Mouse (Mus musculus) cerebellum, adult 2 months (tissue): ENCODE results near the gene Arpc2. TPM values are rescaled to one million over a fixed set of nuclear protein-coding genes. Genes with fewer than 3 reads are reported as not detected.

Source experiments
- DNase-seq, 2 experiments: peaks; one replicate each; pipeline ENCODE4 v3.0.0; 2021
- H3K27ac ChIP-seq: fragments of 200-500 bp; 2 replicates; pipeline ENCODE4 v1.5.1; 2012; ENCODE audit warnings: low read length, control low read depth, inconsistent platforms; ENCODE audit not compliant: insufficient read depth
- H3K27me3 ChIP-seq: fragments of 200-500 bp; 2 replicates; pipeline ENCODE4 v1.6.1; 2012; ENCODE audit warnings: inconsistent platforms, mild to moderate bottlenecking, low read length, moderate library complexity; ENCODE audit not compliant: control insufficient read depth, insufficient read depth
- H3K4me1 ChIP-seq: fragments of 200-500 bp; 2 replicates; pipeline ENCODE4 v1.6.1; 2011; ENCODE audit warnings: low read length; ENCODE audit not compliant: control insufficient read depth, insufficient read depth
- H3K4me3 ChIP-seq: fragments of 200-500 bp; replicated peaks from 2 replicates; pipeline ENCODE3; 2011; ENCODE audit warnings: mild to moderate bottlenecking, low read depth, low read length, control low read depth; ENCODE audit not compliant: insufficient read depth
- CTCF ChIP-seq: fragments of 200-500 bp; IDR thresholded peaks from 2 replicates; pipeline ENCODE4 v1.5.1; 2011; ENCODE audit warnings: low read depth, mild to moderate bottlenecking, control low read depth, low read length, moderate library complexity, borderline replicate concordance; ENCODE audit not compliant: insufficient read depth
- POLR2A ChIP-seq: fragments of 200-500 bp; IDR thresholded peaks from 2 replicates; pipeline ENCODE4 v1.6.1; 2011; ENCODE audit warnings: low read length, control low read depth, borderline replicate concordance; ENCODE audit not compliant: insufficient read depth
- WGBS: fragments of 180-500 bp; shearing (Covaris S2); methylation state at CpG from one replicate; pipeline ENCODE4 v1.1.7; 2018; 5-methylcytosine and 5-hydroxymethylcytosine counted together
- polyA plus RNA-seq: library from polyadenylated mRNA; depleted of rRNA; stranded (reverse); fragments of >200 nt; gene quantifications from 2 replicates; pipeline ENCODE4 v1.2.3, GENCODE M21; 2012

The Arpc2 gene
- polyA plus RNA-seq, 1 experiment, result 146 TPM

- Histone ChIP-seq H3K27me3 (no peaks in the 10 kb centered on the region), H3K27ac (no peak overlapping the region), H3K4me3 (no peak overlapping the region), H3K4me1 (no peaks in the 10 kb centered on the region)
- TF ChIP-seq CTCF, result no peak
- no peak for TF ChIP-seq POLR2A
- WGBS, result 76% methylated on average over 7 of the region's 7 CpGs
- no peak for DNase-seq
Measured at GRCm38 (mm10) chr1:74201048-74201844, 34.6 kb upstream of the Arpc2 start.

GRCm38 (mm10) chr1:74203457-74203856 lies 32.4 kb upstream of the Arpc2 start:
- Histone ChIP-seq H3K4me1 (no peaks in the 10 kb centered on the region), H3K4me3 (no peak overlapping the region), H3K27ac (no peak overlapping the region), H3K27me3 (no peaks in the 10 kb centered on the region)
- DNase-seq, result no peak
- WGBS, result 68% methylated on average over 5 of the region's 5 CpGs
- TF ChIP-seq POLR2A (no peak), CTCF (no peak)

DNA sequence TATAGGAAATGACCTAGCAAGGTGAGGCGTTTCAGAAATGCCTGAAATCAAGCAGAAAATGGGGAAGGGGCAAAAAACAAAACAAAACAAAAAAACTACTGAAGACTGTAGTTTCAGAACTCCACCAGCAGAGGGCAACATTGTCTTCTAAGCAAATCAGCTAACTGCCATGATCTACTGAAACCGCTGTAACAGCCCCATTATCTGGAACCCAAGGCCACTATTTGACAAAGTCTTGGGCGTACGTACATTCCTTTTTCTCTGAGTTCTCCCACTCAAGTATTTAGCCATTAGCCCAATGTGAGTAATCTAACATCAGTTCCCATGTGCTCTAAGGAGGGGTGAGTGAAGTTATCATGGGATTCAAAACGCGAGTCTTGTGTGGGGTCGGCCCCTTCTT lies 30.0 kb upstream of the Arpc2 start:
- H3K27me3 ChIP-seq, result no peaks in the 10 kb centered on the region
- peak; percentile 12 to 23 for DNase-seq
- no peak overlapping the region for H3K27ac ChIP-seq
- H3K4me1 ChIP-seq, result no peaks in the 10 kb centered on the region
- no peak overlapping the region for H3K4me3 ChIP-seq
- WGBS, result 63% methylated on average over 7 of the region's 7 CpGs
- TF ChIP-seq CTCF, result no peak; the same call in 1 of the 2 replicates
- no peak for TF ChIP-seq POLR2A

DNA sequence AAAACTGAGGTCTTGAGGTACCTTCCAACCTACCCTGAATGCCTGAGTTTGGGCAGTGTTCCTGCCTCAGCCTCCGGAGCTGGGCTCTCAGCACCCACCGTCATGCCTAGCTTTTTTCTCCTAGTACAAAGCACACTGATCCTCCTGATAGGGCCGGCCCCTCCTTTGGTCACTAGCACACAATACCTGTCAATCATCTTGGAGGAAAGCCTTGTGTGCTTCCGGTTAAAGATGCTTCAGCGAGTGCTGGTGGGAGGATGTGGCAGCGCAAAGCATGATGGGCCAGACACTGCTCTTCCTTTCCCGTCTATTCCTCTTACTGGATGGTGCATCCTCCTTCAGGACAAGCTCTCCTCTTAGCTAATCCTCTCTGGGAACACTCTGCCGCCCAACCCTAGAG lies 29.2 kb upstream of the Arpc2 start:
- 64% methylated on average over 8 of the region's 8 CpGs for WGBS
- no peak overlapping the region for H3K27ac ChIP-seq
- no peak overlapping the region for H3K4me3 ChIP-seq
- no peaks in the 10 kb centered on the region for H3K27me3 ChIP-seq
- no peaks in the 10 kb centered on the region for H3K4me1 ChIP-seq
- DNase-seq, result no peak
- TF ChIP-seq POLR2A (no peak), CTCF (no peak)

DNA sequence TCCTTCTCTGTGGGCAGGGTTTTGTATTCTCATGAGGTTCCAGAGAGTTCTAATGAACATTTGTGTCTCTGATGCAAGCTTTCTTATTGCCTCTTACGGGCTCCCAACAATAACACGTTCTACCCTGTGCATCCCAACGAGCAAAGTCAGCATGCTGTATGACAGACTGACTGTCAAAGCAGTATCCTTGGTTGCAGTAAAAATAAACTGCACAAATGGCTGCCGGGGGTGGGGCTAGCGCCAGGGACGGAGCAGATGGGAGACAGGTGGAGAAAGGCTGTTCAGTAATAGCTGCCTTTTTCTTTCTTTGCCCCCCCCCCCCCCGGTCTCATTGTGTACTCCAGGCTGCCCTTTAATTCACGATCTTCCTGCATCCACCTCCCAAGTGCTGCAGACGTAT lies 28.0 kb upstream of the Arpc2 start:
- Histone ChIP-seq H3K4me3 (no peak overlapping the region), H3K4me1 (no peaks in the 10 kb centered on the region), H3K27me3 (no peaks in the 10 kb centered on the region), H3K27ac (no peak overlapping the region)
- whole genome bisulfite sequencing, result 23% methylated on average over 9 of the region's 9 CpGs
- peak; percentile 11 to 20 for DNase-seq
- TF ChIP-seq CTCF (no peak), POLR2A (no peak)

DNA sequence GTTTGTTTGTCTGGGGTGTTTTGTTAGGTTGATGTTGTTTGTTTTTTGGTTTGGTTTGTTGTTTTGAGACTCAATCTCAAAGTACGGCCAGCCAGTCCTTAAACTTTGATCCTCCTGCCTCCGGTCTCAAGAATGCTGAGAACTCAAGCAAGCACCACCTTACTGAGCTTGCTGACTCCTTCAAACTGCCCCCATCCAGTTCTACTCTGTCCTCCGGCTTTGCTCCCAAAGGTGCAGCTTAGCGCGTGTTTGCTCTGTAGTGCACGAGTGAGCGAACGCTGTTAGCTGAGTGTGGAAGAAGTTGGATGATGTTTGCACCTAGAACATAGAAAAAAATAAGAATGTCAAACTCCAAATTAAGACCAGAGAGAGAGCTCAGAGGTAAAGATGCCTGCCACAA lies 26.9 kb upstream of the Arpc2 start:
- Histone ChIP-seq H3K4me1 (no peaks in the 10 kb centered on the region), H3K27ac (no peak overlapping the region), H3K4me3 (no peak overlapping the region), H3K27me3 (no peaks in the 10 kb centered on the region)
- no peak for DNase-seq
- TF ChIP-seq CTCF (no peak), POLR2A (no peak)
- WGBS, result 93% methylated on average over 8 of the region's 8 CpGs

DNA sequence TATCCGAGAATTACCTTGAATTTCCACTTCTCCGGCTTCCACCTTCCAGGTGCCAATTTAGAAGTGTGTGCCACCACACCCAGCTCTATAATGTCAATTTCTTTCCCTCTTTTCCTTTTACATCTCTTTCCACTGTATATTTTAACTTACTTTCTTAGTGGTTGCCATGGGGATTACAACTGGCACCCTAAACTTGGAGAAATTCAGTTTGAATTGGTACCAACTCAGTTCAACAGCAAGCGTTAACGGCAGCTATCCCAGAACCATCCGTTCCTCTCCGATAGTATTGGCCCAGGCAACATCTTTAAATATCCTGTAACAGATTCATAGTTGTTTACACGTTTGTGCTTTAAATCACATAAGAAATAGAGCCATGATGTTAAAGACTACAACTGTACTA lies 16.0 kb upstream of the Arpc2 start:
- Histone ChIP-seq H3K4me1 (no peaks in the 10 kb centered on the region), H3K27me3 (no peaks in the 10 kb centered on the region), H3K4me3 (no peak overlapping the region), H3K27ac (no peak overlapping the region)
- TF ChIP-seq POLR2A (no peak), CTCF (no peak)
- WGBS, result 82% methylated on average over 7 of the region's 7 CpGs
- DNase-seq, result no peak

- WGBS, result 85% methylated on average over 7 of the region's 7 CpGs
- H3K27me3 ChIP-seq, result no peaks in the 10 kb centered on the region
- no peaks in the 10 kb centered on the region for H3K4me1 ChIP-seq
- no peak for DNase-seq
- H3K27ac ChIP-seq, result no peak overlapping the region
- no peak overlapping the region for H3K4me3 ChIP-seq
- no peak for TF ChIP-seq CTCF
- TF ChIP-seq POLR2A, result no peak
Measured at GRCm38 (mm10) chr1:74227317-74227716, 8.6 kb upstream of the Arpc2 start.
